Mouse (Mus musculus): ENCODE measurements around the gene Zfp287.

GRCm38 (mm10) chr11:62744103-62744502 is 12.4 kb upstream of the Zfp287 start:
- peak; percentile 95 for TF ChIP-seq CTCF (IDR thresholded peaks at IDR 0.05; ENCODE audit: extremely low read depth, insufficient read depth, low read length)
- TF ChIP-seq POLR2A (IDR thresholded peaks at IDR 0.05; ENCODE audit: extremely low read depth, insufficient read depth, low read length), result no peak
